Mouse (Mus musculus): ENCODE measurements around the gene Senp6.

DNA sequence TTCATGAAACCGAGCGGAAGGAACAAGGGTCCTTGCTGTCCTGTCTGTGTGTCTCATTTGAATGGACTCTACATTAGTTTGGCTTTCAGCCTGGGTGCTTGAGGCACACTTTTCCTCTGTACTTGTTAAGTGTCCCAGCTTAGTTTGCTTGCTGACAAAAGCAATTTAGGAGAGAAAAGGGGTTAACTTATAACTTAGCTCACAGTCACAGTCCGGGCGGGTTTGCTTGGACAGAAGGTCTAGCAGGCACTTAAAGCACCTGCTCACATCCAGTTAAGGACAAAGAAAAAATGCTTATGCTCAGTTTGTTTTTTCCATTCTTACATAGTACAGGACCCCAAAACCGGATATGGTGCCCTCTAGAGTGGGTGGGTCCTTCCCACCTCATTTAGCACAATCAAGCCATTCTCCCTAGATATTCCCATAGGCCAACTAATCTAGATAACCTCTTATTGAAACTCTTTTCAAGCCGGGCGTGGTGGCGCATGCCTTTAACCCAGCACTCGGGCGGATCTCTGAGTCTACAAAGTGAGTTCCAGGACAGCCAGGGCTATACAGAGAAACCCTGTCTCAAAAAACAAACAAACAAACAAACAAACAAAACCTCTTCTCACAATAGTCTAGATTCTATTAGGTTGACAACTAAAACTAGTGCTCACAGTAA, 17.9 kb downstream of the Senp6 start:
- no peak for TF ChIP-seq CTCF (IDR thresholded peaks at IDR 0.05; ENCODE audit: borderline replicate concordance, insufficient read depth, low read depth, low read length)
- no peak for TF ChIP-seq POLR2A (IDR thresholded peaks at IDR 0.05; ENCODE audit: borderline replicate concordance, insufficient read depth, low read length)

Measured in cerebellum, adult 2 months (tissue).